Mouse (Mus musculus) layer of hippocampus, adult 6 months (tissue): Measurements from ENCODE around the gene Rest. TPM values are rescaled to one million over a fixed set of nuclear protein-coding genes. Genes with fewer than 3 reads are reported as not detected.

Experiments
- long read RNA-seq, 2 experiments: library from polyadenylated mRNA; unstranded; transcript quantifications; one replicate each; pipeline ENCODE4 v2.0.0; 2019 to 2020
- microRNA-seq: library from miRNA; unstranded; fragments of <30 nt; microRNA quantifications from one replicate; pipeline ENCODE4 v1.2.0, GENCODE M21; 2020
- polyA plus RNA-seq: library from polyadenylated mRNA; unstranded; fragments of <200 nt; fragmentation: Nextera tagmentation; gene quantifications from 2 replicates; pipeline ENCODE4 v1.2.3, GENCODE M21; 2021

Gene Rest
- polyA plus RNA-seq = 1.8 and 2.2 TPM in 2 replicates
- long read RNA-seq, experiment 1, full-length matches to known transcripts = 11 of 15 reads
- long read RNA-seq, experiment 1, partial matches to known transcripts = 1 of 15 reads
- long read RNA-seq, experiment 1, other reads (novel, unspliced or antisense) = 3 of 15 reads
- long read RNA-seq, experiment 2, full-length matches to known transcripts = 25 of 33 reads
- long read RNA-seq, experiment 2, partial matches to known transcripts = 0 of 33 reads
- long read RNA-seq, experiment 2, other reads (novel, unspliced or antisense) = 8 of 33 reads

GRCm38 (mm10) chr5:77265081-77265670 is at the start of gene Rest:
TSS of gene Rest (plus strand) at chr5:77265491.

GRCm38 (mm10) chr5:77309924-77310772 is 44.9 kb downstream of the Rest start, which contains the start of the genes Noa1 and Polr2b:
TSS of gene Noa1 (minus strand) at chr5:77310084.
TSS of gene Polr2b (plus strand) at chr5:77310147.

Small RNA genes lying within 50 kb of the gene (microRNA-seq; reads per million reads assigned to microRNA genes)
- gene Mir5098 = not detected

Other genes starting within 250 kb of the Rest start
- gene Thegl, start 249.5 kb upstream of the Rest start, polyA plus RNA-seq = 1.6 and 1.8 TPM in 2 replicates
- gene Hopx, start 150.4 kb upstream of the Rest start, polyA plus RNA-seq = 47.3 and 64.2 TPM in 2 replicates
- not detected in 2 replicates for gene Spink2, start 54.0 kb upstream of the Rest start, polyA plus RNA-seq
- 17.8 and 21.3 TPM in 2 replicates for gene Noa1, start 44.6 kb downstream of the Rest start, polyA plus RNA-seq
- gene Polr2b, start 44.7 kb downstream of the Rest start, polyA plus RNA-seq = 27.5 and 29.1 TPM in 2 replicates
- gene Igfbp7, start 142.6 kb downstream of the Rest start, polyA plus RNA-seq = 20.1 and 27.0 TPM in 2 replicates